Mouse (Mus musculus): ENCODE data around the gene Serpine3. TPM values are rescaled to one million over a fixed set of nuclear protein-coding genes. Genes with fewer than 3 reads are reported as not detected.

Gene Serpine3
- polyA plus RNA-seq, 1 experiment from 2014 or later: not detected

- Histone ChIP-seq H3K27me3 (no peaks in the 10 kb centered on the region), H3K9ac (no peak overlapping the region), H3K27ac (replicated peaks) (no peak overlapping the region), H3K4me2 (no peak overlapping the region), H3K4me3 (no peak overlapping the region), H3K9me3 (no peaks in the 10 kb centered on the region), H3K4me1 (replicated peaks) (no peaks in the 10 kb centered on the region), H3K36me3 (no peaks in the 10 kb centered on the region)
- ATAC-seq (ENCODE audit: low read depth): no peak
- WGBS: 75% methylated on average over 7 of the region's 7 CpGs
Measured at GRCm38 (mm10) chr14:62655996-62656395, 7.5 kb upstream of the Serpine3 start.

- H3K4me2 ChIP-seq: no peak overlapping the region
- no peak overlapping the region for H3K27ac ChIP-seq (replicated peaks)
- no peak for ATAC-seq (ENCODE audit: low read depth)
- H3K4me3 ChIP-seq: no peak overlapping the region
- no peaks in the 10 kb centered on the region for H3K4me1 ChIP-seq (replicated peaks)
- H3K9ac ChIP-seq: no peak overlapping the region
- H3K9me3 ChIP-seq: no peaks in the 10 kb centered on the region
- H3K27me3 ChIP-seq: no peaks in the 10 kb centered on the region
- whole genome bisulfite sequencing: 80% methylated on average over 3 of the region's 3 CpGs
- no peaks in the 10 kb centered on the region for H3K36me3 ChIP-seq
Measured at GRCm38 (mm10) chr14:62657469-62657868, 6.0 kb upstream of the Serpine3 start.

- no peaks in the 10 kb centered on the region for H3K9me3 ChIP-seq
- WGBS: 83% methylated on average over 6 of the region's 6 CpGs
- no peak overlapping the region for H3K4me2 ChIP-seq
- ATAC-seq (ENCODE audit: low read depth): no peak
- H3K4me3 ChIP-seq: no peak overlapping the region
- H3K36me3 ChIP-seq: no peaks in the 10 kb centered on the region
- H3K4me1 ChIP-seq (replicated peaks): no peaks in the 10 kb centered on the region
- no peaks in the 10 kb centered on the region for H3K27me3 ChIP-seq
- no peak overlapping the region for H3K27ac ChIP-seq (replicated peaks)
- no peak overlapping the region for H3K9ac ChIP-seq
Measured at GRCm38 (mm10) chr14:62662381-62662780, 1.1 kb upstream of the Serpine3 start.

DNA sequence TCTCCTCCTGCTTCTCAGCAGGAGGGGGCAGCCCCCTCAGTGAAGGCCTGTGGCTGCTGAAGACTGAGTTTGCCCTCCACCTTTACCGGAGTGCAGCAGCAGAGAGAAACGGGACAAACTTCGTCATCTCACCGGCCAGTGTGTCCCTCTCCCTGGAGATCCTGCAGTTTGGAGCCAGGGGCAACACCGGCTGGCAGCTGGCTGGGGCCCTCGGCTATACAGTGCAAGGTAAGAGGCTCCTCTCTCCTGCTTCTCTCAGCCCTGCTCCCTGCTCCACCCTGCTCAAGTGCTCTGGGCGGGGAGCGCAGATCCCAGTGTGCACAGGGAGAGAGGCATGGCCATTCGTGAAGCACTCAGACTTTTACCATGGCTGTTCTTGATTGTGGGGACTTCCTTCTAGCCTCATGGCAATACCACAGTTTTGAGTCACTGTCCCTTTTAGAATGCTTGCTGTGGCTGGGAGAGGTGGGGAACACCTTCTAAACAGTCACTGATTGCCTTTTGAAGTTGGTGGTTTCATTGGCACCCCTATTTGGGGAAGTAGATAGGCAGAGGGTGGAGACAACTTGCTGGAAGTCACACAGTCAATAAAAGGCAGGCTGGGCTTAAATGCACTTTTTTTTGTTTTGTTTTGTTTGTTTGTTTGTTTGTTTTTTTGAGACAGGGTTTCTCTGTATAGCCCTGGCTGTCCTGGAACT, 1.7 kb downstream of the Serpine3 start:
- 51% methylated on average over 9 of the region's 9 CpGs for WGBS
- H3K4me2 ChIP-seq: no peak overlapping the region
- no peaks in the 10 kb centered on the region for H3K36me3 ChIP-seq
- H3K4me3 ChIP-seq: no peak overlapping the region
- no peak for ATAC-seq (ENCODE audit: low read depth)
- H3K9ac ChIP-seq: no peak overlapping the region
- no peaks in the 10 kb centered on the region for H3K4me1 ChIP-seq (replicated peaks)
- H3K27me3 ChIP-seq: no peaks in the 10 kb centered on the region
- H3K9me3 ChIP-seq: no peaks in the 10 kb centered on the region
- no peak overlapping the region for H3K27ac ChIP-seq (replicated peaks)

DNA sequence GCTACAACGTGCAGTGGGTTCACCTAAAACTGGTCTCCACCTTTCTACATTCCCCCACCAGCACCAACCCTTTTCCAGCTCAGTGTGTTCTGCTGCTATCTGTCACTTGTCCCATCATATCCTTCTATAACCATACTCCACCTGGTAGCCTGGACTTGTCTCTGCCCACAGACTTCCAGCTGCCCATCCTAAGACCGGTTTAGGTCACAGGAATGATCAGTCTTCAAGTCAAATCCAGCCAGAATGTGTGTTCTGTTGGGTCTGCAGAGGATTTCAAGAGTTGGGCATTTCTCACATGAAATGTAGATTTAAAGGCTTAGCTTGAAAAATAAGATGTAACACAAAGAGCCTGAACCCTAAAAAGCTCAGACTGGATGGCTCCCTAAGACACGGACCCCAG, 10.2 kb downstream of the Serpine3 start:
- Histone ChIP-seq H3K27ac (replicated peaks) (no peak overlapping the region), H3K4me1 (replicated peaks) (no peaks in the 10 kb centered on the region), H3K9ac (no peak overlapping the region), H3K4me2 (no peak overlapping the region), H3K9me3 (no peaks in the 10 kb centered on the region), H3K27me3 (no peaks in the 10 kb centered on the region), H3K36me3 (no peaks in the 10 kb centered on the region), H3K4me3 (no peak overlapping the region)
- WGBS: 95% methylated on average over 3 of the region's 3 CpGs
- ATAC-seq (ENCODE audit: low read depth): no peak

DNA sequence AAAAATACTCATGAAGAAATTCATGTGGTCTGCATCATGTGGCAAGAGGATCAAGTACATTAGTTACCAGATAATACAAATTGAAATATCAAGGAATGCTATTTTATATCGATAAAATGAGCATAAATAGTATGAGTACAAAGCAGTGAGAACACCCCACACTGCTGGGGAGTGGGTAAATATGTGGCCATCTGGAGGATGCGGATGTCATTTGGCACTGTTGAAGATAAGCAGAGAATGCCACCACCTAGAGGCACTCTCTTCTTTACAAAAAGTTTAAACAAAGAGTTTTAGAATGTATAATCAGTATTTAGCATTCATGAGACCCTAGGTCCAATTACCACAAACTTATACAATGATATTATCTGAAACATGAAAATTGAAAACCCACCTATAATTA, 54.7 kb downstream of the Serpine3 start:
- Histone ChIP-seq H3K4me3 (no peak overlapping the region), H3K9ac (no peak overlapping the region), H3K9me3 (no peaks in the 10 kb centered on the region), H3K4me2 (no peak overlapping the region), H3K4me1 (replicated peaks) (no peaks in the 10 kb centered on the region), H3K27ac (replicated peaks) (no peak overlapping the region), H3K27me3 (no peaks in the 10 kb centered on the region), H3K36me3 (peaks cover 22% of the 10 kb centered on the region)
- WGBS: 92% methylated on average over 2 of the region's 2 CpGs
- no peak for ATAC-seq (ENCODE audit: low read depth)

DNA sequence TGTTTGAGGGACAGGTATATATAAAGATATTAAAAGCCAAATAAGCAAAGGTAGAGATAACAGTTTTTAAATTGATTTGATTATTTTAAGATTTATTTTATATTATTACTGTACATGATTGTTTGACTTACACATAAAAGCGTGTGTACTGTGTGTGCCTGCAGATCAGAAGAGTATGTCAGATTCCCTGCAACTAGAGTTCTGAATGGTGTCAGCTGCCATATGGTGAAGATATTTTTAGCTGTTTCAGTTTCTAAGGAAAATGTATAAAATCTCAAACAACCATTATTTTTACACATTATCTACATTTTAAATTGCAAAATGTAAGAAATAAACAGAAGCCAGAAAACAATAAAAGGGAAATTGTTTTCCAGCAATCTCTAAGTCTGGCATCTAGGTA, 58.2 kb downstream of the Serpine3 start:
- H3K4me2 ChIP-seq: no peak overlapping the region
- no peak overlapping the region for H3K27ac ChIP-seq (replicated peaks)
- no peaks in the 10 kb centered on the region for H3K27me3 ChIP-seq
- no peaks in the 10 kb centered on the region for H3K36me3 ChIP-seq
- no peak overlapping the region for H3K9ac ChIP-seq
- H3K4me1 ChIP-seq (replicated peaks): no peaks in the 10 kb centered on the region
- WGBS: 92% methylated on average over 1 of the region's 1 CpGs
- no peaks in the 10 kb centered on the region for H3K9me3 ChIP-seq
- H3K4me3 ChIP-seq: no peak overlapping the region
- ATAC-seq (ENCODE audit: low read depth): no peak

DNA sequence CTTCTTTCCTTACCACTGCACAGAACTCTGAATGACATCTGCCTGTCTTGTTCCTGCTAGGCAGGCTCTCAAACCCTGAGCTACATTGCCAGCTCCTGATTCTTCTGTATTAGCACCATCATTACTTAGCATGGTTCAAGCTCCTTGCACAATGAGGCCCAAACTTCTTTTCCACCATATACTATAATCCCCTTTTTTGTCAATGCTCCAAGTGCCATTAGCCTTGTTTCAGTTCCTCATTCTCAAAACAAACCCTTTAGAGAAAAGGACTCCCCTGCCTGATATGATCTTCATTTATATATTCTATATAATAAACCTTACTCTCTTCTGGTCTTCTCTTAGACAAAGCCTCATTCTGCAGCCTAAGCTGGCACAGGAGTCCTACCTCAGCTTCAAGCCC, 61.1 kb downstream of the Serpine3 start:
- no peaks in the 10 kb centered on the region for H3K27me3 ChIP-seq

DNA sequence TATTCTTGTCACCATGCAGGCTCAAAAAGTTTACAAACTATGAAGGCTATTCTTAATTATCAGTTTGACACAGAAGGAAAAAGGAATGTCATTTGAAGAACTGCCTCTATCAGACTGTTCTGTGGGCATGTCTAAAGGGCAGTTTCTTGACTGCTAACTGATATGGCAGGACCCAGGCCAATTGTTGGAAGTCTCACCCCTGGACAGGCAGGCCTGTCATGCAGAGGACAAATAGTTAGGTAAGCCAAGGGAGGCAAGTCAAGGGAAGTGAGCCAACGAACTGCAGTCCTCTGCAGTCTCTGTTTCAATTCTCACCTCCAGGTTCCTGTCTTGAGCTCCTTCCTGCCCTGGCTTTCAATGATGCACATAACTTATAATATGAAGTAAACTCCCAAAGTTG, 68.4 kb downstream of the Serpine3 start:
- Histone ChIP-seq H3K4me2 (no peak overlapping the region), H3K27ac (replicated peaks) (no peak overlapping the region), H3K4me3 (no peak overlapping the region), H3K36me3 (peaks cover 16% of the 10 kb centered on the region), H3K4me1 (replicated peaks) (no peaks in the 10 kb centered on the region), H3K27me3 (no peaks in the 10 kb centered on the region), H3K9me3 (no peaks in the 10 kb centered on the region), H3K9ac (no peak overlapping the region)
- 79% methylated on average over 1 of the region's 1 CpGs for WGBS
- ATAC-seq (ENCODE audit: low read depth): no peak

More for the DNA sequence above, 61.1 kb downstream of the Serpine3 start:
- H3K4me3 ChIP-seq: no peak overlapping the region
- no peaks in the 10 kb centered on the region for H3K4me1 ChIP-seq (replicated peaks)
- no peaks in the 10 kb centered on the region for H3K9me3 ChIP-seq
- no peak overlapping the region for H3K27ac ChIP-seq (replicated peaks)
- H3K9ac ChIP-seq: no peak overlapping the region
- no peaks in the 10 kb centered on the region for H3K36me3 ChIP-seq
- no peak overlapping the region for H3K4me2 ChIP-seq
- ATAC-seq (ENCODE audit: low read depth): no peak

DNA sequence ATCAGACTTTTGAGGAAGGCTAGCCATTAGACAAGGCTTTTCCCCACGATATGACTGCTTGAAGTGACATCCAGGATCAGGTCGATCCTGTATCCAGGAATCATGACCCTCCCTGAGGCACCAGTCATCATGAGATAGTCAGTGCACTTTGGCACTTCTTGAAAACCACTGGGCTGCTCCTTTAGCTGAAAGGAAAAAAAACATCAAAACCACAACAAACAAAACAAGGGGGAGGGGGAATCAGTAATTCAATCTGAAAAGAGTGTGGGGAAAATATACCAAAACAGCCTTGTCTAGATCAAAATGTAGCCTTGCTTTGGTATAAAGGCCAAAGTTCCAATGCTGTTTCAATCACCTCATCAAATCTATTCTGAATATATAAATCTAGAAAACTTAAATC, 70.2 kb downstream of the Serpine3 start:
- no peaks in the 10 kb centered on the region for H3K4me1 ChIP-seq (replicated peaks)
- H3K36me3 ChIP-seq: peaks cover 16% of the 10 kb centered on the region
- H3K9ac ChIP-seq: no peak overlapping the region
- ATAC-seq (ENCODE audit: low read depth): no peak
- no peak overlapping the region for H3K4me2 ChIP-seq
- 80% methylated on average over 2 of the region's 2 CpGs for WGBS
- no peak overlapping the region for H3K4me3 ChIP-seq
- no peak overlapping the region for H3K27ac ChIP-seq (replicated peaks)
- no peaks in the 10 kb centered on the region for H3K27me3 ChIP-seq
- H3K9me3 ChIP-seq: no peaks in the 10 kb centered on the region

- no peak overlapping the region for H3K4me2 ChIP-seq
- no peak for ATAC-seq (ENCODE audit: low read depth)
- no peak overlapping the region for H3K4me3 ChIP-seq
- H3K4me1 ChIP-seq (replicated peaks): no peaks in the 10 kb centered on the region
- H3K27ac ChIP-seq (replicated peaks): no peak overlapping the region
- H3K27me3 ChIP-seq: no peaks in the 10 kb centered on the region
- H3K9ac ChIP-seq: no peak overlapping the region
- peaks cover 12% of the 10 kb centered on the region for H3K36me3 ChIP-seq
- H3K9me3 ChIP-seq: no peaks in the 10 kb centered on the region
- 97% methylated on average over 1 of the region's 1 CpGs for WGBS
Measured at GRCm38 (mm10) chr14:62735646-62736045, 72.2 kb downstream of the Serpine3 start.

All from neural tube, embryonic 13.5 days (tissue).